Mouse (Mus musculus) ES-Bruce4 (cell line): ENCODE results near the gene Hist2h2aa2. TPM values are rescaled to one million over a fixed set of nuclear protein-coding genes. Genes with fewer than 3 reads are reported as not detected.

Source experiments
- H3K27ac ChIP-seq: 2 replicates; pipeline ENCODE4 v1.5.1; 2012; ENCODE audit warnings: low read length, inconsistent platforms; ENCODE audit not compliant: insufficient read depth
- H3K27me3 ChIP-seq: 2 replicates; pipeline ENCODE4 v1.6.1; 2012; ENCODE audit warnings: mild to moderate bottlenecking, low read length, inconsistent platforms; ENCODE audit not compliant: control insufficient read depth, poor library complexity, insufficient read depth, severe bottlenecking
- H3K36me3 ChIP-seq: 2 replicates; pipeline ENCODE4 v1.6.1; 2012; ENCODE audit warnings: inconsistent platforms, mild to moderate bottlenecking, low read length, moderate library complexity; ENCODE audit not compliant: control insufficient read depth, poor library complexity, insufficient read depth, severe bottlenecking
- H3K4me1 ChIP-seq: one replicate; pipeline ENCODE4 v1.8.1; 2011; ENCODE audit warnings: low read length; ENCODE audit not compliant: control insufficient read depth, insufficient read depth
- H3K4me3 ChIP-seq: 2 replicates; pipeline ENCODE4 v1.5.1; 2011; ENCODE audit warnings: low read depth, mild to moderate bottlenecking, low read length
- H3K9ac ChIP-seq: 2 replicates; pipeline ENCODE4 v1.6.1; 2012; ENCODE audit warnings: low read depth, mild to moderate bottlenecking, inconsistent platforms; ENCODE audit not compliant: poor library complexity, severe bottlenecking
- H3K9me3 ChIP-seq: replicated peaks from 2 replicates; pipeline ENCODE4 v1.6.1; 2012; ENCODE audit warnings: mild to moderate bottlenecking, low read length, inconsistent platforms; ENCODE audit not compliant: control insufficient read depth, poor library complexity, insufficient read depth, severe bottlenecking
- CTCF ChIP-seq: IDR thresholded peaks from one replicate; pipeline ENCODE4 v1.8.1; 2011; ENCODE audit warnings: low read depth, low read length
- EP300 ChIP-seq: IDR thresholded peaks from 2 replicates; pipeline ENCODE4 v1.6.1; 2011; ENCODE audit warnings: low read depth, low read length; ENCODE audit not compliant: insufficient read depth
- POLR2A ChIP-seq: IDR thresholded peaks from one replicate; pipeline ENCODE4 v1.8.1; 2011; ENCODE audit warnings: low read length; ENCODE audit not compliant: insufficient read depth
- polyA plus RNA-seq: library from polyadenylated mRNA; stranded (reverse); fragments of >200 nt; gene quantifications from 2 replicates; pipeline ENCODE4 v1.2.4, GENCODE M21; 2011; ENCODE audit warnings: low read depth; ENCODE audit not compliant: missing spikeins, insufficient read depth, insufficient read length

Gene Hist2h2aa2
- polyA plus RNA-seq, 1 experiment = 17.2 TPM

GRCm38 (mm10) chr3:96230910-96231757, 8.9 kb downstream of the Hist2h2aa2 start:
- Histone ChIP-seq H3K9me3 (no peaks in the 10 kb centered on the region), H3K4me3 (no peak overlapping the region), H3K27me3 (no peaks in the 10 kb centered on the region), H3K9ac (no peak overlapping the region), H3K4me1 (no peaks in the 10 kb centered on the region), H3K36me3 (no peaks in the 10 kb centered on the region), H3K27ac (no peak overlapping the region)
- TF ChIP-seq POLR2A = no peak
- TF ChIP-seq CTCF = no peak
- no peak for TF ChIP-seq EP300

- Histone ChIP-seq H3K4me3 (no peak overlapping the region), H3K4me1 (no peaks in the 10 kb centered on the region), H3K27ac (no peak overlapping the region), H3K27me3 (no peaks in the 10 kb centered on the region), H3K9me3 (no peaks in the 10 kb centered on the region), H3K9ac (no peak overlapping the region), H3K36me3 (no peaks in the 10 kb centered on the region)
- TF ChIP-seq EP300 = no peak
- no peak for TF ChIP-seq CTCF
- TF ChIP-seq POLR2A = no peak
Measured at GRCm38 (mm10) chr3:96230404-96230803, 9.7 kb downstream of the Hist2h2aa2 start.

GRCm38 (mm10) chr3:96228828-96229227, 11.2 kb downstream of the Hist2h2aa2 start:
- Histone ChIP-seq H3K27me3 (no peaks in the 10 kb centered on the region), H3K4me1 (no peaks in the 10 kb centered on the region), H3K9ac (no peak overlapping the region), H3K27ac (no peak overlapping the region), H3K4me3 (no peak overlapping the region), H3K9me3 (no peaks in the 10 kb centered on the region), H3K36me3 (no peaks in the 10 kb centered on the region)
- TF ChIP-seq CTCF = no peak
- TF ChIP-seq POLR2A = no peak
- TF ChIP-seq EP300 = no peak

- H3K4me3 ChIP-seq = no peak overlapping the region
- no peak overlapping the region for H3K27ac ChIP-seq
- H3K4me1 ChIP-seq = no peaks in the 10 kb centered on the region
- no peak overlapping the region for H3K9ac ChIP-seq
- H3K27me3 ChIP-seq = no peaks in the 10 kb centered on the region
- no peak for TF ChIP-seq POLR2A
- TF ChIP-seq CTCF = no peak
- TF ChIP-seq EP300 = no peak
- H3K36me3 ChIP-seq = no peaks in the 10 kb centered on the region
- no peaks in the 10 kb centered on the region for H3K9me3 ChIP-seq
Measured at GRCm38 (mm10) chr3:96226695-96227648, 13.1 kb downstream of the Hist2h2aa2 start.

GRCm38 (mm10) chr3:96225421-96225820, 14.7 kb downstream of the Hist2h2aa2 start:
- no peaks in the 10 kb centered on the region for H3K27me3 ChIP-seq
- H3K4me3 ChIP-seq = no peak overlapping the region
- no peak for TF ChIP-seq CTCF
- TF ChIP-seq POLR2A = no peak
- no peak for TF ChIP-seq EP300
- H3K27ac ChIP-seq = no peak overlapping the region
- no peak overlapping the region for H3K9ac ChIP-seq
- no peaks in the 10 kb centered on the region for H3K9me3 ChIP-seq
- no peaks in the 10 kb centered on the region for H3K4me1 ChIP-seq
- H3K36me3 ChIP-seq = no peaks in the 10 kb centered on the region

- Histone ChIP-seq H3K4me1 (no peaks in the 10 kb centered on the region), H3K4me3 (no peak overlapping the region)
Measured at GRCm38 (mm10) chr3:96222774-96223173, 17.3 kb downstream of the Hist2h2aa2 start.

More at GRCm38 (mm10) chr3:96222774-96223173, 17.3 kb downstream of the Hist2h2aa2 start:
- TF ChIP-seq EP300 = no peak
- H3K27me3 ChIP-seq = no peaks in the 10 kb centered on the region
- no peaks in the 10 kb centered on the region for H3K36me3 ChIP-seq
- H3K27ac ChIP-seq = no peak overlapping the region
- no peaks in the 10 kb centered on the region for H3K9me3 ChIP-seq
- H3K9ac ChIP-seq = no peak overlapping the region
